Mouse (Mus musculus) liver, postnatal 0 days (tissue): ENCODE results near the gene Cmklr1.

Experiments
- CTCF ChIP-seq: sonication (generic); IDR thresholded peaks from 2 replicates; pipeline ENCODE4 v1.5.1; 2016; ENCODE audit warnings: antibody characterized with exemption, low read depth
- EP300 ChIP-seq: IDR thresholded peaks from 2 replicates; pipeline ENCODE4 v1.6.1; 2016; ENCODE audit warnings: antibody characterized with exemption, low read depth, mild to moderate bottlenecking

DNA sequence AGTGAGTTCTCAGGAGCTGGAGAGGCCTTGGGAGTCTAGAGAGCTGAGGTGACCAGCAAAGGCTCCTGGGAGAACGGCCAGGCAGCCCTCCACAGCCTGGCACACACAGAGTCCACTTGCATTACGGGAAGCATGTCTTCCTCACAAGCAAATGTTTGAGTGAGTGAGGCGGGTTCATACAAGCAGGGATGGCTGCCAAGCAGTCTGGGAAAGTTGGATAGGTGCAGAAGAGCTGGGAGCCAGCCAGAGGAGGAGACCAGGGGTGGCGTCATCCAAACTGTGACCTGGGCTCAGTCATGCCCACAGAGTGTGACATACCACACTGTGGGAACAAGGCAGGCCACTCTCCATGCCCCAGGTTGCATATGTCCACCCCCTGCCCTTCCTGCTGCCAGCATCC is 25.2 kb downstream of the Cmklr1 start:
- TF ChIP-seq CTCF = no peak
- TF ChIP-seq EP300 = no peak
